Mouse (Mus musculus) cerebellum, adult 2 months (tissue): ENCODE results near the gene Gabpa.

Experiments
- CTCF ChIP-seq: fragments of 200-500 bp; IDR thresholded peaks from 2 replicates; pipeline ENCODE4 v1.5.1; 2011; ENCODE audit warnings: low read depth, mild to moderate bottlenecking, control low read depth, low read length, moderate library complexity, borderline replicate concordance; ENCODE audit not compliant: insufficient read depth
- POLR2A ChIP-seq: fragments of 200-500 bp; IDR thresholded peaks from 2 replicates; pipeline ENCODE4 v1.6.1; 2011; ENCODE audit warnings: low read length, control low read depth, borderline replicate concordance; ENCODE audit not compliant: insufficient read depth

GRCm38 (mm10) chr16:84832736-84833135 lies 2.0 kb upstream of the Gabpa start:
- TF ChIP-seq CTCF (no peak), POLR2A (no peak)
